Mouse (Mus musculus) lung, embryonic 15.5 days (tissue): Measurements from ENCODE around the gene Dnajb13. TPM values are rescaled to one million over a fixed set of nuclear protein-coding genes. Genes with fewer than 3 reads are reported as not detected.
A peak's percentile ranks its signal among the peaks of the same experiment; 100 is the strongest.

Source experiments
- ATAC-seq: fragments of 200-750 bp; cut with Nextera tagmentation; 2 replicates; pipeline ENCODE4 v1.8.0; 2017; ENCODE audit warnings: moderate number of reproducible peaks, borderline replicate concordance; ENCODE audit not compliant: low FRiP score, low TSS enrichment; ENCODE audit errors: extremely low read depth
- H3K27ac ChIP-seq: fragments of 300-500 bp; sonication (generic); 2 replicates; pipeline ENCODE4 v1.5.1; 2015; ENCODE audit warnings: moderate library complexity, mild to moderate bottlenecking, inconsistent platforms
- H3K27me3 ChIP-seq: fragments of 300-500 bp; sonication (generic); 2 replicates; pipeline ENCODE4 v1.6.1; 2015; ENCODE audit warnings: inconsistent platforms
- H3K36me3 ChIP-seq: fragments of 300-500 bp; sonication (generic); 2 replicates; pipeline ENCODE4 v1.6.1; 2015; ENCODE audit warnings: inconsistent platforms
- H3K4me1 ChIP-seq: fragments of 300-500 bp; sonication (generic); 2 replicates; pipeline ENCODE4 v1.6.1; 2015; ENCODE audit warnings: inconsistent platforms
- H3K4me2 ChIP-seq: fragments of 300-500 bp; sonication (generic); 2 replicates; pipeline ENCODE4 v1.6.1; 2015; ENCODE audit warnings: inconsistent platforms, mild to moderate bottlenecking, moderate library complexity
- H3K4me3 ChIP-seq: fragments of 300-500 bp; sonication (generic); 2 replicates; pipeline ENCODE4 v1.5.1; 2015; ENCODE audit warnings: mild to moderate bottlenecking, inconsistent platforms
- H3K9ac ChIP-seq: fragments of 300-500 bp; sonication (generic); 2 replicates; pipeline ENCODE4 v1.6.1; 2015; ENCODE audit warnings: inconsistent platforms
- H3K9me3 ChIP-seq: fragments of 300-500 bp; sonication (generic); 2 replicates; pipeline ENCODE4 v1.6.1; 2016; ENCODE audit warnings: inconsistent platforms
- WGBS: fragments of 180-500 bp; shearing (Covaris S2); methylation state at CpG from one replicate; pipeline ENCODE4 v1.1.7; 2015; 5-methylcytosine and 5-hydroxymethylcytosine counted together
- polyA plus RNA-seq: library from polyadenylated mRNA; unstranded; fragments of >200 nt; fragmentation: Nextera tagmentation; extraction: Ambion mirVana; gene quantifications from 2 replicates; pipeline ENCODE4 v1.2.1, GENCODE M21; 2015

Dnajb13 gene
- polyA plus RNA-seq, 1 experiment from 2014 or later = 4.1 TPM

- Histone ChIP-seq H3K4me2 (peak overlapping the region; percentile 33), H3K4me1 (peaks cover 17% of the 10 kb centered on the region), H3K36me3 (no peaks in the 10 kb centered on the region), H3K4me3 (no peak overlapping the region), H3K9me3 (no peaks in the 10 kb centered on the region), H3K27ac (peak overlapping the region; percentile 78), H3K9ac (peak overlapping the region; percentile 10; the same call in 1 of the 2 replicates), H3K27me3 (no peaks in the 10 kb centered on the region)
- WGBS = 50% methylated on average over 4 of the region's 4 CpGs
- 0 out of 2 replicates have a peak, but pooled peaks have one; percentile 1 for ATAC-seq
These were observed 49.5 kb downstream of the Dnajb13 start for GRCm38 (mm10) chr7:100465248-100465647.

- no peaks in the 10 kb centered on the region for H3K9me3 ChIP-seq
- peaks cover 9% of the 10 kb centered on the region for H3K36me3 ChIP-seq
- ATAC-seq = no peak
- no peak overlapping the region for H3K9ac ChIP-seq
- H3K4me1 ChIP-seq = peaks cover 17% of the 10 kb centered on the region
- H3K27me3 ChIP-seq = no peaks in the 10 kb centered on the region
- no peak overlapping the region for H3K27ac ChIP-seq
- 84% methylated on average over 7 of the region's 7 CpGs for WGBS
- H3K4me3 ChIP-seq = no peak overlapping the region
- H3K4me2 ChIP-seq = no peak overlapping the region
These were observed 50.5 kb downstream of the Dnajb13 start for GRCm38 (mm10) chr7:100464248-100464647.

DNA sequence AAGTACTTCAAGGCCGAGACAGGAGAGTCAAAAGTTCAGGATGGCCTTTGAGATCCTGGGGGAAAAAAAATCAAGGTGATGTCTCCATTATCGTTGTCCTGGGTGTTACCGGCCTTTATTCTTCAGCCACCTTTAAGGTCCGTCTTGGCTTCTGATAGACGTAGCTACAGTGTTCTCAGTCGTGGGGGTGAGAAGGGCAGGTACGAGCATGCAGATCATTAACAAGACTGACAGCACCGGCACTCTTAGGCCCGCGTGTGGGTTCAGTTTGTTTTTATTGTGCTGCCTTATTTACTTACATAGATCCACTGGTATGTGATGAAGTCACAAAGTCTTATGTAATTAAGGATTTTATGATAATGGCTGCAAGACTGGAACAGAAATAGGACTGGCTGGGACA, 51.0 kb downstream of the Dnajb13 start:
- peaks cover 17% of the 10 kb centered on the region for H3K4me1 ChIP-seq
- H3K36me3 ChIP-seq = peaks cover 9% of the 10 kb centered on the region
- WGBS = 57% methylated on average over 10 of the region's 10 CpGs

GRCm38 (mm10) chr7:100463194-100463593, 51.6 kb downstream of the Dnajb13 start:
- no peak for ATAC-seq
- peaks cover 17% of the 10 kb centered on the region for H3K4me1 ChIP-seq
- 56% methylated on average over 9 of the region's 9 CpGs for WGBS

More for the DNA sequence above, 51.0 kb downstream of the Dnajb13 start:
- Histone ChIP-seq H3K27me3 (no peaks in the 10 kb centered on the region), H3K9ac (no peak overlapping the region), H3K27ac (no peak overlapping the region), H3K4me3 (no peak overlapping the region), H3K9me3 (no peaks in the 10 kb centered on the region), H3K4me2 (no peak overlapping the region)
- no peak for ATAC-seq

GRCm38 (mm10) chr7:100461621-100462151, 53.1 kb downstream of the Dnajb13 start:
- no peak for ATAC-seq
- Histone ChIP-seq H3K4me2 (no peak overlapping the region), H3K27me3 (no peaks in the 10 kb centered on the region), H3K36me3 (peaks cover 9% of the 10 kb centered on the region), H3K4me3 (no peak overlapping the region), H3K9ac (no peak overlapping the region), H3K27ac (no peak overlapping the region), H3K4me1 (peaks cover 17% of the 10 kb centered on the region), H3K9me3 (no peaks in the 10 kb centered on the region)
- WGBS = 79% methylated on average over 6 of the region's 6 CpGs

More at GRCm38 (mm10) chr7:100463194-100463593, 51.6 kb downstream of the Dnajb13 start:
- Histone ChIP-seq H3K27me3 (no peaks in the 10 kb centered on the region), H3K36me3 (peaks cover 9% of the 10 kb centered on the region), H3K27ac (no peak overlapping the region), H3K9ac (no peak overlapping the region), H3K9me3 (no peaks in the 10 kb centered on the region), H3K4me3 (no peak overlapping the region), H3K4me2 (no peak overlapping the region)

DNA sequence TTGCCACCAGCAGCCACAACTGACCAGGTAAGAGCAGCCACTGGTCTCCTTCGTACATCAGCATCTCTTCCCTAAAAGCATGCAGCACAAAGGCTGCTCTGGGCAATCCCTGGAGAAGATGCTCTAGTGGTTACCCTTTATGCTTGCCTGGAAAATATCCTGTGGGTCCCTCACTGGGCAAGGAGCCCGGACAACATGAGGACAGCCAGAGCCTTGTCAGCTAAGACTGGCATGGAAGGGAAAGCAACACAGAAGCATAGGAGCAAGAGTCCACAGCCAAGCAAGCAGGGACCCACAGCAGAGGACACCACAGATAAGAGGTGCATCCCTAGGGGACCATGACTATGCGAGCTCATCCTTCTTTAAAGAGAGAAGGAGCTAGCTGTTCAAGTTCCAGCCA, 54.9 kb downstream of the Dnajb13 start:
- Histone ChIP-seq H3K9ac (no peak overlapping the region), H3K4me3 (no peak overlapping the region), H3K36me3 (peaks cover 23% of the 10 kb centered on the region), H3K27ac (no peak overlapping the region), H3K4me1 (peaks cover 2% of the 10 kb centered on the region; the same call in 1 of the 2 replicates), H3K4me2 (no peak overlapping the region), H3K27me3 (no peaks in the 10 kb centered on the region), H3K9me3 (no peaks in the 10 kb centered on the region)
- WGBS = 95% methylated on average over 3 of the region's 3 CpGs
- ATAC-seq = no peak

GRCm38 (mm10) chr7:100458153-100458552, 56.6 kb downstream of the Dnajb13 start:
- no peaks in the 10 kb centered on the region for H3K9me3 ChIP-seq
- H3K36me3 ChIP-seq = peaks cover 36% of the 10 kb centered on the region
- ATAC-seq = no peak
- H3K4me1 ChIP-seq = no peaks in the 10 kb centered on the region
- H3K4me3 ChIP-seq = no peak overlapping the region
- no peak overlapping the region for H3K9ac ChIP-seq
- no peak overlapping the region for H3K27ac ChIP-seq
- no peak overlapping the region for H3K4me2 ChIP-seq
- WGBS = 53% methylated on average over 1 of the region's 1 CpGs
- no peaks in the 10 kb centered on the region for H3K27me3 ChIP-seq

Other genes with a start within 250 kb of the Dnajb13 start
- 14.6 and 16.4 TPM in 2 replicates for gene P4ha3, start 229.4 kb downstream of the Dnajb13 start, polyA plus RNA-seq
- 20.0 and 20.7 TPM in 2 replicates for gene C2cd3, start 142.7 kb downstream of the Dnajb13 start, polyA plus RNA-seq
- gene Ppme1, start 142.7 kb downstream of the Dnajb13 start, polyA plus RNA-seq = 61.6 and 63.5 TPM in 2 replicates
- 0.06 TPM in 1 of 2 replicates, not detected in the other for gene Ucp3, start 42.0 kb downstream of the Dnajb13 start, polyA plus RNA-seq
- 246 and 279 TPM in 2 replicates for gene Ucp2, start 21.6 kb downstream of the Dnajb13 start, polyA plus RNA-seq
- 20.0 and 23.1 TPM in 2 replicates for gene Coa4, start 22.1 kb upstream of the Dnajb13 start, polyA plus RNA-seq
- 85.2 and 90.7 TPM in 2 replicates for gene Rab6a, start 92.5 kb upstream of the Dnajb13 start, polyA plus RNA-seq
- 77.0 and 82.1 TPM in 2 replicates for gene Mrpl48, start 93.3 kb upstream of the Dnajb13 start, polyA plus RNA-seq
- 18.3 and 20.4 TPM in 2 replicates for gene Plekhb1, start 147.5 kb upstream of the Dnajb13 start, polyA plus RNA-seq
- 36.9 and 37.7 TPM in 2 replicates for gene Fam168a, start 191.7 kb upstream of the Dnajb13 start, polyA plus RNA-seq